Mouse (Mus musculus) limb, embryonic 10.5 days (tissue): ENCODE results near the gene Cenpo. TPM values are rescaled to one million over a fixed set of nuclear protein-coding genes. Genes with fewer than 3 reads are reported as not detected.

Experiments used
- DNase-seq: peaks from one replicate; pipeline ENCODE4 v3.0.0-alpha.2; 2017; ENCODE audit warnings: low spot score
- H3K27ac ChIP-seq: fragments of 300-500 bp; sonication (generic); 2 replicates; pipeline ENCODE4 v1.5.1; 2016; ENCODE audit warnings: mild to moderate bottlenecking
- H3K27me3 ChIP-seq: fragments of 300-500 bp; sonication (generic); 2 replicates; pipeline ENCODE4 v1.6.1; 2016; ENCODE audit warnings: low read depth, mild to moderate bottlenecking; ENCODE audit not compliant: poor library complexity, severe bottlenecking
- H3K36me3 ChIP-seq: fragments of 300-500 bp; sonication (generic); 2 replicates; pipeline ENCODE4 v1.6.1; 2016; ENCODE audit warnings: mild to moderate bottlenecking, moderate library complexity
- H3K4me1 ChIP-seq: fragments of 300-500 bp; sonication (generic); 2 replicates; pipeline ENCODE4 v1.6.1; 2016
- H3K4me3 ChIP-seq: fragments of 300-500 bp; sonication (generic); 2 replicates; pipeline ENCODE4 v1.5.1; 2016; ENCODE audit warnings: mild to moderate bottlenecking, moderate library complexity
- H3K9me3 ChIP-seq: fragments of 300-500 bp; sonication (generic); replicated peaks from 2 replicates; pipeline ENCODE4 v1.6.1; 2016; ENCODE audit warnings: mild to moderate bottlenecking
- WGBS: fragments of 180-500 bp; shearing (Covaris S2); methylation state at CpG from one replicate; pipeline ENCODE4 v1.1.7; 2016; 5-methylcytosine and 5-hydroxymethylcytosine counted together
- polyA plus RNA-seq: library from polyadenylated mRNA; unstranded; fragments of >200 nt; fragmentation: Nextera tagmentation; extraction: Ambion mirVana; gene quantifications from 2 replicates; pipeline ENCODE4 v1.2.1, GENCODE M21; 2016

Cenpo gene
- polyA plus RNA-seq, 1 experiment from 2014 or later = 22.0 TPM

DNA sequence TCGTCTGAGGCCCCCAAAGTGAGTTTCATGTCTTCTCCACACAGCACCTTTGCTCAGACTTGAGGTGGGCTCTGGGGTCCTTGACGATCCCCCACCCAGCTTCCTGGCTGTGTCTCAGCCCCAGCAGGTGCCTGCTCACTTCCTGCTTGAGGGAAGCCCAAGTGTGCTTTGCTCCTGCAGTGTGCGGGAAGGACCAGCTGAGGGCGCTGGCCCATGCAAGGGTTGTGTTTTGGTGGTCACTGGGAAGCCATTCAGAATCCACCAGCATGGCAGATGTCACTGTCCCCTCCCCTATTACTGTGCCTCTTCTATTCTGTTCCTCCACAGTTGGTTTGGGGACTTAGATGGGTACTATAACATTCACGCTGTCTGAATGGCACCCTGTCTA, 45.0 kb downstream of the Cenpo start:
- Histone ChIP-seq H3K36me3 (no peaks in the 10 kb centered on the region), H3K27ac (no peak overlapping the region), H3K9me3 (no peaks in the 10 kb centered on the region), H3K4me3 (no peak overlapping the region), H3K27me3 (no peaks in the 10 kb centered on the region), H3K4me1 (peaks cover 41% of the 10 kb centered on the region)
- DNase-seq = no peak
- WGBS = 50% methylated on average over 5 of the region's 5 CpGs

DNA sequence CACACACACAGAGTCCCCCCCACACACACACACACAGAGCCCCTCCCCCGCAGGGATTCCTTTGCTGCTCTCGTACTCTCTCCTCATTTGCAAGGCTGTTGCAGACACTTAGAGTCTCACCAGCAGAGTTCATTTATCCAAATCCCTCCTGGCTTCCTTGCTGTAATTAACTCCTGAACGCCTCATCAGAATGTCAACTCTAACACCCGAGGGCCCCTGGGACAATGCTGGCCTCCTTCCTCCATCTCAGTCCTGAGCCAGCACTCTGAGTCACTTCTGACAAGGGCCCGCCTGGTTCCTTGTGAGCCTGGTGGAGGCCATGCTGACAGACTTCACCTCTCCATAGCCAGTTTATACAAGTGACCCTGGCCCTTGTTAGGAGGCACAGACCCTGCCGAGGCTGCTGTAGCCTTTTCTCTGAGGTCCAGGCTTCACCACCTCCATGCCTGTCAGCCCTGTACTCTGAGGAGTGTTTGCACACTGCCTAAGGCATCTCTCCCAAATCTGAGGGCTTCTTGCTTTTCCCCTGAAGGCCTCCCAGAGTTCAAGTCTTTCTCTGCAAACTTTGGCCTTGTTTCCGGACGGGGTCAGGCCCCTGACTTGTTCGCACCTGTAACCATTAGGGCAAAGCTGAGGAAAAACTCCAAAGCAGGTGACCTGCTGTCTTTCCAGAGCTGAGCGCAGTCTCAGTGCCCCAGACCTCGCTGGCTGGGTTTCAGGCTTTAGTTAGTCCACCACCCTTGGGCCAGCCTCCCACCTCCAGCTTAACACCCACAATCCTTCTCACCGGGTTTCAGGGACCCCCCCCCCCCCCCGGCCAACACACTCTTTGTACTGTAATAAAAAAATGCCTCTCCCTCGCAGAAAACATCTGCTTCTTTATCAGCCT, 45.7 kb downstream of the Cenpo start:
- peak; percentile 61 for DNase-seq
- WGBS = 34% methylated on average over 14 of the region's 14 CpGs
- no peaks in the 10 kb centered on the region for H3K9me3 ChIP-seq
- H3K4me1 ChIP-seq = peaks cover 38% of the 10 kb centered on the region
- H3K27ac ChIP-seq = peak overlapping the region; percentile 78
- H3K27me3 ChIP-seq = no peaks in the 10 kb centered on the region
- H3K4me3 ChIP-seq = no peak overlapping the region
- no peaks in the 10 kb centered on the region for H3K36me3 ChIP-seq

DNA sequence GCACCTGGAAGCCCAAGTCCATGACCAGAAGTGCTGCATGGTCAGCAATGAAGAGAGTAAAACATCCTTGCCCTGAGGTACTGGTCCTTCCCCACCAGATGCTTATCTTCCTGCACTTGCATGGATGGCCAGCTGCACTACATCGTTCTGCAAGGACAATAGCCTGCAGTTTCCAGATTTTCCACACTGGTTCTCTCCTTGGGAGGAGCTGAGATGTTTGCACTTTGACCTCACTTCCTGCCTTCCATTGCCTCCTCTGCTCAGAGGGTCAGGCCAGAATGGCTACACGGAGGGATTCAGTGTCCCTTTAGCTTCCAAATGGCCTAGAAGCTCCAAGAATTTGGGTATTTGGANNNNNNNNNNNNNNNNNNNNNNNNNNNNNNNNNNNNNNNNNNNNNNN, 49.4 kb downstream of the Cenpo start:
- peaks cover 18% of the 10 kb centered on the region for H3K4me1 ChIP-seq
- H3K36me3 ChIP-seq = peaks cover 3% of the 10 kb centered on the region; the same call in 1 of the 2 replicates
- no peaks in the 10 kb centered on the region for H3K27me3 ChIP-seq
- no peak overlapping the region for H3K4me3 ChIP-seq
- H3K9me3 ChIP-seq = no peaks in the 10 kb centered on the region
- WGBS = 58% methylated on average over 2 of the region's 2 CpGs
- no peak for DNase-seq
- no peak overlapping the region for H3K27ac ChIP-seq

DNA sequence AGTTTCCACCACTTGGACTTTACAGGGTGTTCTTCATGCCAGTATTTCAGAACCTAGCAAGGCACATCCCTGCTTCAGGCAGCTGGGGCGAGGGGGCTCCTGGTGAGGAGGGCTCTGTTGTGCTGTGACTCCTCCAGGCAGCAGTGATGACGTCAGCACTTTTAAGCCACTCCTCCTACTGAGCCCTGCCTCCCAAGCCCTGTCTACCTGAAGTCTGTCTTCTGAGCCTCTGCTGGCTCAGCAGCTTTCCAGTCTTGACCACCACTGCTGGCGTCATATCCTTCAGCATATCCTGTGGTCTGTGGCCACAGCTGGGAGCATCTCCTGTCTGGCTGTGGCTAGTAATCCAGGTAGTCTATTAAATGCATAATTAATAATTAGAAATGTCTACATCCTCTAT, 53.6 kb downstream of the Cenpo start:
- Histone ChIP-seq H3K4me1 (peaks cover 14% of the 10 kb centered on the region), H3K9me3 (no peaks in the 10 kb centered on the region), H3K27ac (no peak overlapping the region), H3K36me3 (peaks cover 3% of the 10 kb centered on the region; the same call in 1 of the 2 replicates), H3K27me3 (no peaks in the 10 kb centered on the region), H3K4me3 (no peak overlapping the region)
- DNase-seq = no peak
- 66% methylated on average over 3 of the region's 3 CpGs for WGBS

DNA sequence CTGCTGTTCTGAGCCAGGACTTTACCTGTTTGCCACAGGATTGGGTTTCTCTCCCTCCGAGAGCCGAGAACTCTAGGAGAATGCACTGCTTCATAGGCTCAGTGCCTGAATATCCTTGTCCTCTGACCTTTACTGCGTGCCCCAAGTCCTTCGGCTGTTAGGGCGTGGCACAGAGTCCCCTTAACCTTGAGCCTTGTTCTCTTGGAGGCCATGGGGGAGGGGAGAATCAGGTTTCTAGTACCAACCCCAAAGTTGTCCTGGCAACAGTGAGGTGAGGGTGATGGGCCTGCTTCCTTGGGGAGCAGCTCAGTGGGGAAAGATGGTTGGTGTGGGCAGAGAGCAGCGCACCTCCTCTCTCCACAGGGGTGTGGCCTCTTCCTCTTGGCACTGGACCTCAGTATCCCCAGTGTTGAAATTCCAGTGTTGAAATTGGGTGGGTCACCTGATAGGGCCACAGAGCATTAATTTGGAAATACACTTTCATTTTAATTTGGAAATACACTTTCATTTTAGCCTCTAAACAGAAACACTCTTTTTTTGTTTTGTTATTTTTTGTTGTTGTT, 54.3 kb downstream of the Cenpo start:
- no peak overlapping the region for H3K27ac ChIP-seq
- DNase-seq = no peak
- H3K4me1 ChIP-seq = peaks cover 14% of the 10 kb centered on the region
- H3K4me3 ChIP-seq = no peak overlapping the region
- 82% methylated on average over 6 of the region's 6 CpGs for WGBS
- H3K27me3 ChIP-seq = no peaks in the 10 kb centered on the region
- H3K9me3 ChIP-seq = no peaks in the 10 kb centered on the region
- peaks cover 3% of the 10 kb centered on the region; the same call in 1 of the 2 replicates for H3K36me3 ChIP-seq

DNA sequence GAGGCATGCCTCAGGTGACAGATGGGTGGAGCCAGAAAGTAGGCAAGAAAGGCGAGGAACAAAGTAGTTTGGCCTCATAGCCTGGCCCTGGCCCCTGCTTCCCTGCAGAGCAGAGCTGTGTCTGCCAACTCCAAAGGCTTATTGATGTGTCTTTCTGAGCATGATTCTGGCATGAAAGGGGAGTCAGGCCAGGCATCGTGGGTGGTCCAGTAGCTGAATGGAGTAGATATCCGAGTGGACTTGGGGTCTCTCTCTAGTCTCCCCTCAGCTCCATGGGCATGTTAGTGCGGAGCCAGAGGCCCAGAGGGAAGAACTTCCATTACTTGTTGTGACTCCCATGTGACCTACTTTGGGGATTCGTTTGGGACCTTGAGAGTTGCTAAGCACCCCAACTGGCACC, 55.3 kb downstream of the Cenpo start:
- H3K27ac ChIP-seq = 0 out of 2 replicates have a peak overlapping the region, but pooled peaks have one; percentile 31
- 62% methylated on average over 5 of the region's 5 CpGs for WGBS
- no peak for DNase-seq
- H3K4me1 ChIP-seq = peaks cover 14% of the 10 kb centered on the region
- no peak overlapping the region for H3K4me3 ChIP-seq
- no peaks in the 10 kb centered on the region for H3K27me3 ChIP-seq
- H3K36me3 ChIP-seq = peaks cover 3% of the 10 kb centered on the region; the same call in 1 of the 2 replicates
- no peaks in the 10 kb centered on the region for H3K9me3 ChIP-seq

DNA sequence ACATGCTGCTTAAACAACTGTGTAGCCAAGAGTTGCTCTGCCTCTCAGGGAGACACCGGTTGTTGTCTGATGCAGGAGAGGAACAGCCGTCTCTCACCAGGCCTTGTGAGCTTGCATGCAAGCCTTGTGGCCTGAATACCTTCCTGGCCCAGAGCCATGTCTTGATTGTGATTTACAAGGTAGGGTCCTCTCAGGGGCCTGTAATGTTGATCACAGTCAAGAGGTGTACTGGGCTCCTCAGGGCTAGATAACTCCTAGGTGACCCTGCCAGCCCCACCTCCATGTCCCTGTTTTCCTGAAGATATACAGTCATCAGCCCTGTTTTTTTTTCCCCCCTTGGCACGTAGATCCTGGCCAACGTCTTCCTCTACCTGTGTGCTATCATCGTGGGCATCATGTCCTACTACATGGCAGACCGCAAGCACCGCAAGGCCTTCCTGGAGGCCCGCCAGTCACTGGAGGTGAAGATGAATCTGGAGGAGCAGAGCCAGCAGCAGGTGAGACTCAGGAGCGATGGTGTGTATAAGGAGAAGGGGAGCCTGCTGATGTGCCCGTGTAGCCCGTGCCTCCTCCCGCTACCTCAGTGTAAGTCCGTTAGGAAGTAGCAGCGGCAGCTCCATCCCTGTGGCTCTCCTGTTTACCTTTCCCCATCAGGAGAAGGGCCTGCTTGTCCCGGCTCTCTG, 60.8 kb downstream of the Cenpo start:
- no peak for DNase-seq
- H3K27me3 ChIP-seq = no peaks in the 10 kb centered on the region
- no peak overlapping the region for H3K4me3 ChIP-seq
- H3K36me3 ChIP-seq = no peaks in the 10 kb centered on the region
- 90% methylated on average over 15 of the region's 15 CpGs for WGBS
- no peak overlapping the region for H3K27ac ChIP-seq
- no peaks in the 10 kb centered on the region for H3K9me3 ChIP-seq
- H3K4me1 ChIP-seq = no peaks in the 10 kb centered on the region

DNA sequence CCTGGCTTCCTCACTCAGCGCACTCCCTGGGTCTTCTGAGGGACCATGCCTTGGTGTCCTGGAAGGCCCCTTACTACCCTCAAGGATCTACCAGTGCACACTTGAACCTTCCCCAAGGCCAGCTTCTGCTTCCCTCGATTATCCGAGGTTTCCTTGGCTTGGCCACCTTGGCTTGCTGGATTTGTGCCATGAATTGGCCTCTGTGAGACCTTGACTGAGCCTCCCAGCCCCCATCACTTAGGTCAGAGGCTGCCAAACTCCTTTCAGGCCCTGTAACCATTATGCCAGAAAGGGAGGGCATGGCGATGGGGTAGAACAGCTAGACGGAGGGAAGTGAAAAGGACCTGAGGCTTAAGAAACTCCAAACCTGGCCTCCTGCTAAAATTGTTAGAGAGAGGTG, 64.5 kb downstream of the Cenpo start:
- H3K4me1 ChIP-seq = no peaks in the 10 kb centered on the region
- 86% methylated on average over 5 of the region's 5 CpGs for WGBS

DNA sequence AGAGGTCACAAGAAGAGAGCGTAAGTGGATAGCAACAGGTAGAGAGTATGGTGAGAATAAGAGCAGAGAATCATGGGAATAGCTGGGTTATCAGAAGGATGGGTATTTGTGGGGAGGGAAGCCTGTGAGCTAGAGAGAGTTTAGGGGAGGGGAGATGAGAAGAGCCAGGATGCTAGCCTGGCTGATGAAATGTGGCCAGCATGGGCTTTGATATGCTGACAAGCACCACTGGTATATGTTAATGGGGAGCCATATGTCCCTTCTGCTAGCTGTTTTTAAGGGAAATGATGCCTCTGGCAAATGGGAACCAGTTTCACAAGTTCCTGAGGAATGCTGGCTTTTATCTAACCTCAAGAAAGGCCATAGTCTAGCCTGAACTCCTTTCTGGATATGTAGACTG, 65.0 kb downstream of the Cenpo start:
- H3K9me3 ChIP-seq = no peaks in the 10 kb centered on the region
- no peak overlapping the region for H3K4me3 ChIP-seq
- no peak overlapping the region for H3K27ac ChIP-seq
- DNase-seq = no peak
- H3K36me3 ChIP-seq = no peaks in the 10 kb centered on the region
- WGBS = 88% methylated on average over 1 of the region's 1 CpGs
- no peaks in the 10 kb centered on the region for H3K4me1 ChIP-seq
- no peaks in the 10 kb centered on the region for H3K27me3 ChIP-seq

More for the DNA sequence above, 64.5 kb downstream of the Cenpo start:
- DNase-seq = no peak
- Histone ChIP-seq H3K36me3 (no peaks in the 10 kb centered on the region), H3K4me3 (no peak overlapping the region), H3K9me3 (no peaks in the 10 kb centered on the region), H3K27me3 (no peaks in the 10 kb centered on the region), H3K27ac (no peak overlapping the region)

DNA sequence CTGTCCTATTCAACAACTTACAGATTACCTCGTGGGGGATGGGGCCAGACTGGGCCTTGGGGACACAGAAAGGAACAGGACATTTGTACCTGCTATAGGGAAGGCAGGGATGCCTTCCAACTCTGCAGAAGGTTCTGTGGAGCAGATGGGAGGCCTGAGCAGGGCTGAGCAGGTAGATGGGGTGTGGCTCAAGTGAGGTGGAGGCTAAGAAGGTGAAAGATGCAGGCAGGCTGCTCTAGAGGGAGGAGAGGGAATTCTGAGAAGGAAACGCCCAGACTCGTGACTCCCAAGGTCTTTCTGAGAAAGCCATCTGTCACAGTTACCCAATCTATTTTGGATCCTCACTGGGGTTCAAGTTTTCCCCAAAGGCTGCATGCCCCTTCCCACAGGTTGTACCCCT, 67.1 kb downstream of the Cenpo start:
- 73% methylated on average over 3 of the region's 3 CpGs for WGBS
- no peak overlapping the region for H3K4me3 ChIP-seq
- no peaks in the 10 kb centered on the region for H3K9me3 ChIP-seq
- H3K27ac ChIP-seq = no peak overlapping the region
- H3K4me1 ChIP-seq = no peaks in the 10 kb centered on the region
- no peaks in the 10 kb centered on the region for H3K36me3 ChIP-seq
- DNase-seq = no peak
- no peaks in the 10 kb centered on the region for H3K27me3 ChIP-seq

DNA sequence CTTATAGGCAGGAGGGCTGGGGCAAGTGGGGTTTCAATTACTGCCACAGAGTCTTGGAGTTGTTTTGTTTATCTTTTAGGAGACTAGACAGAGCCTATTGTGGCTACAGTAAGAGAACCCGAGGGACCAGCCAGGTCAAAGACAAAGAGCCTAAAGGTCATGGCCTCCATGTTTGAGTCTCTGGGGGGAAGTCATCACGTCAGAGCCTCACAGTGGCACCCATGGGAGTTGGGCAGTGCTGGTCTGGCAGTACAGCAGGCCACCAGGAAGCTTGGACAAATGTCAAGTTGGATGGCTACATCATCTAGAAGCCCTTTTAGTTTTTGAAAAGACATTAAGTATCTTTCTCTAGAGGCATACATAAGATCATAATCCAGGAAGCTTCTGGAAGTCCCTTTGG, 71.2 kb downstream of the Cenpo start:
- Histone ChIP-seq H3K4me3 (no peak overlapping the region), H3K27ac (no peak overlapping the region), H3K27me3 (no peaks in the 10 kb centered on the region), H3K4me1 (peaks cover 10% of the 10 kb centered on the region), H3K36me3 (no peaks in the 10 kb centered on the region), H3K9me3 (no peaks in the 10 kb centered on the region)
- 66% methylated on average over 2 of the region's 2 CpGs for WGBS
- no peak for DNase-seq

DNA sequence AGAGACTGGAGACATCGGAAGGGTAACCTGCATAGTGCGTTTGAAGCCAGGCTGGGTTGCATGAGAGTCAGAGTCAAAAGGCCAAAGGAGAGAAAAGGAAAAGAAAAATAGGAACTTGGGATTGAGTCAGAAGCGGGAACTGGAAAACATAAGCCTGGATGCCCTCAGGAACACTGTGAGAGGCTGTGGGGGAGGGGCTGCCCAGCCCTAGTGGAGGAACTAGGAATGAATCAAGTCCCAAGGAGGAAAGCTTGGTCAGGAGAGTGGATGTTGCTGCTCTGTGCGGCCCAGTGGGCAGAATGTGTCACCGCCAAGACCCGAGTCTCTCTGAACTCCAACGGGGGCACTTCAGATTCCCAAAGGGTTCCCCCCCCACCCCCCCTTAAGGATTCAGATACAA, 73.8 kb downstream of the Cenpo start:
- no peak overlapping the region for H3K27ac ChIP-seq
- H3K4me3 ChIP-seq = no peak overlapping the region
- no peak for DNase-seq
- peaks cover 10% of the 10 kb centered on the region for H3K4me1 ChIP-seq
- no peaks in the 10 kb centered on the region for H3K9me3 ChIP-seq
- H3K27me3 ChIP-seq = no peaks in the 10 kb centered on the region
- WGBS = 78% methylated on average over 7 of the region's 7 CpGs
- no peaks in the 10 kb centered on the region for H3K36me3 ChIP-seq
